Mouse (Mus musculus): Measurements from ENCODE around the gene Pglyrp1.

DNA sequence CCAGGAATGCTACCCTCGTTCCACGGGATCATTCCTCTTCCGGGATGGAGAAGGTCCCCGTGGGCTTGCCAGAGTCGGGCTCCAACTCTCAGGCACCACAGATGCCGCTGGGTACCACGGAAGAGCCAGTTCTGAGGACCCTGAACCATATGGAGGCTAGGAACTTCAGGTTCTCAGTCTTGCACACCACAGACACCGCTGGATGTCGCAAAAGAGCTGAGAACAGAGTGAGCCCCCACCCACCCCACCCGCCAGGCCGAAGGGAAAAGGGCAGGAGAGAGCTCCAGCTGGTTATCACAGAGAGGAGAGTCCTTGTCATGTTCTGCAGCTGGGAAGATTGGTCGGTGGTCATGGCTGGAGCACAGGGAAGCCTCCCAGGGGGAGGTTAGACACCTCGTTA lies 38.8 kb upstream of the Pglyrp1 start:
- TF ChIP-seq POLR2A (IDR thresholded peaks at IDR 0.05; ENCODE audit: borderline replicate concordance, control insufficient read depth, low read depth, low read length) (no peak), CTCF (IDR thresholded peaks at IDR 0.05; ENCODE audit: control insufficient read depth, insufficient read depth, low read length) (no peak)

Measured in bone marrow, adult 2 months (tissue).